Mouse (Mus musculus) lung, postnatal 14 days (tissue): ENCODE data around the gene Gm21976.

Source experiments
- DNase-seq: peaks from one replicate; pipeline ENCODE4 v3.0.0; 2021

The Gm21976 gene

DNA sequence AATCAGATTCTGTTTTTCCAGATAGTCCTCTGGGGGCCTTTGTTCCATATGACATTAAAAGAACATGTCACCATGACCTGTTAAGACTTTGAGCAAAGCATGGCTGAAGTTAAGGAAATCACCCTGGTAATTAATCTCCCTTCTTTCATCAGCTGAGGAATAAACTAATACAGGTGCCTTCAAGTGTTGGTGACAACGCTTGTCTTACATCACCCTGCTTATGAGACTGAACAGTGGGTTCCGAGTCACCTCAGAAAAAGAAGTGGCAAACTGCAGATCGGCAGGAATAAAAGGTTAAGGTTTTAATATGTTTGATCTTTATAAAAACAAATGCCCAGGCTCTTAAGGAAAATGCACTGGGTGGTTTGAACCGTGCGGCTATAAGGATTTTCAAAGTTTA, at the start of gene Gm21976:
Gene Gm21976, plus strand, starts transcription at position 202 of the 400 bp plus-strand sequence.
- DNase-seq = no peak

DNA sequence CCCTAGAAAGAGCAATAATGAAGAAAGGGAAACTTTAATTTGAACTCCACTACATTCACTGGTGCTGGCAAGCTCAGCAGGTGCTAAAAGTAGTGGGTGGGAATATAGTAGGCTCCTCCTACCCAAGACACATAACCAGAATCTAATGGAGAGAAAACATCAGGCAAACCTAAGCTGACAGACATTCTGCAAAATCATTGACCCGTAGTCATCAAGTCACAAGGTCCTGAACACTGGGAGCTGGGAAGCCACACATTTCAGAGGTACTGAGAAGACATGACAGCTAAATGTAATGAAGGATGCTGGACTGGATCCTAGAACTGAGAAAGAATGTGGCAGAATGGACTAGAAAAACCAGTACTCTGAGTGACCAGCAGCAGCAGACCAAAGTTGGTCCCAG, 49.2 kb upstream of the Gm21976 start:
- no peak for DNase-seq

GRCm38 (mm10) chr13:98235451-98235850, 44.2 kb upstream of the Gm21976 start:
- no peak for DNase-seq

DNA sequence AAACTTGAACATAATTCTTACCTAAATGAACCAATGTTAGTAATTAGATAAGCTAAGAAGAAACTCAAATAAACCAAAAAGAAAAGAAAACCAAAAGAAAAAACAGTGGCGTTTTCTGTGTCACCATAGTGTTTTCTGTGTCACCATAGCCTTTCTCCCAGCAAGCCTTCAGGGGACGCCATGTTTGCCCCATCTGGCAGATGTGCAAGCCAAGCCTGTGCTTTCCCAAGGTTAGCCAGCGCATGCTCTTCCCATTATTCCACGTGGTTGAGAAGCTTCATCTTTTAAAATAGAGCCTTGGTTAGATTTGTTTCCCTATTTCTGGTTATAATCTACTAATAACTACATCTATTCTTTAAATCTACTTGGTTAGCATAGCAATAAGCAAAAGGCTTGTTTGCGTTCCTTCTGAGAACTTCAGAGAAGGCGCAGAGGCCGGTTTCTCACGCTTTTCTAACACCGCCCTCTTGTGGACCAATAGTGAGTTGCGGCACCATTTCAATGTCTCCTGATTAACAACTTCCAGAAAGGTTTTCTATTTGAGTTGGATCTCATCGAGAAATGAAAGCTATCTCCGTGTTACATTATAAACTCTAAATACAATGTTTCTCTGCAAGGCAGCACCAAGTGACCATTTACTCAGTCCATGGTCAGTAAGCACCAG, 39.6 kb upstream of the Gm21976 start:
- DNase-seq = peak; percentile 77

DNA sequence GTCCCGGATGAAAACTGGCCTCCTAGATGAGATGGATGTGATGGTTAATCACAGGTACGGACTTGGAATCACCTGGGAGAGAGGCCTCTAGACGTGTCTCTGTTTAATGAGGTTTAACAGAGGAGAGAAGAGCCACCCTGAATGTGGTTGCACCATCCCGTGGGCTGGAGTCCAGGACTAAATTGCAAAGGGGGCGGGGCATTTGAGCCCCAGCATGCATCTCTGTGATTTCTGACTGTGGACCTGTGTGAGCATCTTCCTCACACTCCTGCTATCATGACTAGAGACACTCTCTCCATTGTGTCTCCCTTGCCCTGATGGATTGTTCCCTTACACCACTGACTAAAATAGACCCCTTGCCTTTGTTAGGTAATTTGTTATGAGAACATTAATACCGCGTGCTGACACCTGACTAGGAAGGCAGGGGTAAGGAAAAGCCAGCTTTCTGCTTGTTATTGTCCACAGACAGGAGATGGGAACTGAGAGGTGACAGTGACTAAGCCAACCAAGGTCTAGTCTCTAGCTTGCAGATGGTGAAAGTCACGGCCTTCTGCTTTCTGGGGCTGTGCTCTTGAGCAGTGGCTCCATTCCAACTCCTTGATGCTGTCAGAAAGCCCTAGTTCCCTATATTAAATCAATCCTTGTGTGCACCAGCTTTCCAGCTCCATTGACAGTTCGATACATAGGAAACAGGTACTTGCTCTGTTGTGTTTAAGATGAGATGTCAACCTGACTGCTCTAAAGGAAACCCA, 38.0 kb upstream of the Gm21976 start:
- DNase-seq = no peak

- peak; percentile 6 for DNase-seq
Observed at GRCm38 (mm10) chr13:98244571-98245350, 34.9 kb upstream of the Gm21976 start.

DNA sequence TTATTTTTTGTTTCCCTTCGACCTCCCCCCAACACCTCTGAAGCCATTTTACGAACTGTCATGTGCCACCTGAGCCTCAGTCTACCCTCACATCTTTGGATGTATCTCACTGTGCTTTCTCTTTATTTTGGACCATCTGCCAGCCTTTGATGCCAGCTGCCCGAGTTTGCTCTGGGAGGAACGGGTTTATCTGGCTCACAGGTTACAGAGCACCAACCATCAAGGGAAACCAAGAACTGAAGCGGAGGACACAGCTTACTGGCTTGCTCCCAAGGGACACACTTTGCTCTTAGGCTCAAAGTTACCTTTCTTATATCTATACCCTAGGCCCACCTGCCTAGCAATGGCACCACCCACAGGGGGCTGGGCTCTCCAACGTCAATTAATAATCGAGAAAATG, 34.3 kb upstream of the Gm21976 start:
- no peak for DNase-seq

DNA sequence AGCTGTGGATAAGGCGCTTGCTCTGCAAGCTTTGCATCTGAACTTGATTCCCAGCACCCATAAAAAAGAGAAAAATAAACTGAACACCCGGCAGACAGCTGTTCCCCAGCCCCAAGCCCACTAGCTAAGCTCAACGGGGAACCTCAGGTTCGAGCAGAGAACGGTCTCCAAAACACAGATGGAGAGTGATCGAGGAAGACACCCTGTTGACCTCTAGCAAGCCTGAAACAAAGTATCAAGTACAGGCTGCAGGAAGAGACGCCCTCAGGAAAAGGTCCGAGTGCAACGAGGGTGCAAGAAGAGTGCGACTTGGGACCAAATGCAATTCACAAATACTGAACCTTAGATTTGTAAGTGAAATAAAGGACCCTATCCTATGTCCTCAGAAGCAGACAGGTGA, 30.1 kb upstream of the Gm21976 start:
- no peak for DNase-seq

DNA sequence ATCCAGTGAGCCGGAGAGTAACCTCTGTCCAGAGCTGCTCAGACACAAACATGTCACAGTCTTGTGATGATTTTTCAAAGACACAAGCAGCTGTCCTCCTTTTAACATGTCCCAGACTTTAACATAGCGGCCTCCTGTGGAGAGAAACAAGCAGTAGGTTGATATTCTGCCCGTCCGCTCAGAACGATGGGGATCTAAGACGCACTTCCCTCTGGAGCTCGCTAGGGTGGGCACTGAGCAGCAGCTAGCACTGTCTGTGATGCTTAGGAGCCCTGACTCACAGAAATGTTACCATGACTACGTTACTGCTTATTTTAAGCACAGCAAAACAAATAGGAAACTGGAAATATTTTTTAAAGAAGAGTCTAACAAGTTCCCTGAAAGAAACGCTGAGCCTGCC, 24.8 kb upstream of the Gm21976 start:
- DNase-seq = no peak

- peak; percentile 98 for DNase-seq
Observed at GRCm38 (mm10) chr13:98262636-98263457, 16.8 kb upstream of the Gm21976 start, which contains the start of the genes Utp15 and Ankra2. Gene Utp15, minus strand, starts transcription at chr13:98263041. Gene Ankra2, plus strand, starts transcription at chr13:98263074.

GRCm38 (mm10) chr13:98263458-98263987, 16.2 kb upstream of the Gm21976 start:
- DNase-seq = no peak

DNA sequence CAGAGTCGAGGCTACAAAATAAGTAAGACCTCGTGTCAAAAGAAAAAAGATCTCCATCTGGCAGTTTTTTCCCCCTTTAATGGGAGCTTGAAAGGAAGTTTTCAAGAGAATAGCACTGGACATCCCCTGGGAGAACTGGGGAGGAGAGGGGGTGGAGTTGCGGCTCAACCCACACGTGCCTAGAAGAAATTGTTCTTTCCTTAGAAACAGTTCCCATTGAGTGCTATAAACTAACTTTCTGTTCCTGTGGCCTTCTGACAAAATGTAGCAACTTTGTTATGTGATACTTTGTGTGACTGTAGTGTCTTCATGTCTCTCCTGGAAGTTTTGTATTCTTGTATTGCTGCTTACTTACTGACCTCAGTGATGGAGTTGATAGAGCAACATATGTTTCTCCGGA, 15.6 kb upstream of the Gm21976 start:
- DNase-seq = no peak

- no peak for DNase-seq
Observed at GRCm38 (mm10) chr13:98274023-98274422, 5.7 kb upstream of the Gm21976 start.

DNA sequence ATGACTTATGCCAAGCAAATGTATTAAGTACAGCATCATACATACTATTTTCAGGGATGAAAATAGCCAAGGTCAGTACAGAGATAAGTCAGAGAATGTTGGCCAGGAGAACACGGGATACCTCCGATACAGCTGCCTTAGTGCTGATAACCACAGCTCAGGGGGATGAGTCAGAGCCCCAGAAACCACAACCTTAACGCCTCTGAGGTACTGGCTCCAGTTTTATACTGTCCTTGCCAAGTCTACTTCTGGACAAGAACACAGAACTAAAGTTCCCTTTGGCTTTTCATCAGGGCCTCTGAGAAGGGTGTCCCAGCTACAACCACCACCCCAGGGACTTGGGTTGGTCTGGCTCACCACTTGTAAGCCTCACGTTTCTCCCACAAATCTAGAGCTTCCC, 4.0 kb upstream of the Gm21976 start:
- DNase-seq = no peak

- no peak for DNase-seq
Observed at GRCm38 (mm10) chr13:98276253-98276652, 3.4 kb upstream of the Gm21976 start.

GRCm38 (mm10) chr13:98277501-98277900, 2.2 kb upstream of the Gm21976 start:
- DNase-seq = no peak

GRCm38 (mm10) chr13:98280990-98281650, 1.4 kb downstream of the Gm21976 start:
- no peak for DNase-seq

GRCm38 (mm10) chr13:98290719-98291118, 11.0 kb downstream of the Gm21976 start:
- DNase-seq = no peak

- DNase-seq = no peak
Observed at GRCm38 (mm10) chr13:98291712-98292111, 12.0 kb downstream of the Gm21976 start.

DNA sequence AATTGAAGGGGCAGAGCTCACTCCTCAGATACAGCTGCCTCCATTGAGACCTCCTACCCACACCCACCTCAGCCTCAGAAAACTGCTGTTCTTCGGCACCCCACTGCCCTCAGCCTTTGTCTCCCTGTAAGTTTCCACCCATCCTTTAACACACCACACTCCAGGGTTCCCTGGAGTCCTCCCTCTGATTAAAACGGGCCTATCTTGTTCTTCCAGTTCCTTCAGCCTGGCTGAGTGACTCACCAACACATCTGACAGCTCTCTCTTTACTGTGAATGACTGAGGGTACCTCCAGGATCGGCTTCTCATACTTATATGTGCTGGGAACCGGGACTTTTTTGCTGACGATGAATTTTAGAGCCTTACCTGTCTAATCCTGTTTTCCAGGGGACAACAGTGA, 16.4 kb downstream of the Gm21976 start:
- no peak for DNase-seq

- no peak for DNase-seq
Observed at GRCm38 (mm10) chr13:98297883-98298482, 18.3 kb downstream of the Gm21976 start.
